Mouse (Mus musculus) lung, postnatal 25 days (tissue): ENCODE results near the gene Frmd5.

Source experiments
- DNase-seq: peaks from one replicate; pipeline ENCODE4 v3.0.0; 2022; ENCODE audit warnings: low spot score

Gene Frmd5

GRCm38 (mm10) chr2:121761281-121761795 is 45.5 kb downstream of the Frmd5 start:
- DNase-seq: no peak

- DNase-seq: no peak
These were observed 46.2 kb downstream of the Frmd5 start for GRCm38 (mm10) chr2:121760646-121761045.

GRCm38 (mm10) chr2:121758258-121758657 is 48.6 kb downstream of the Frmd5 start:
- DNase-seq: no peak

- no peak for DNase-seq
These were observed 50.6 kb downstream of the Frmd5 start for GRCm38 (mm10) chr2:121756336-121756735.

- DNase-seq: no peak
These were observed 51.8 kb downstream of the Frmd5 start for GRCm38 (mm10) chr2:121755056-121755455.

- DNase-seq: no peak
These were observed 56.8 kb downstream of the Frmd5 start for GRCm38 (mm10) chr2:121750121-121750520.

GRCm38 (mm10) chr2:121741151-121741550 is 65.7 kb downstream of the Frmd5 start:
- DNase-seq: no peak

- DNase-seq: no peak
These were observed 67.5 kb downstream of the Frmd5 start for GRCm38 (mm10) chr2:121739410-121739809.

- no peak for DNase-seq
These were observed 73.5 kb downstream of the Frmd5 start for GRCm38 (mm10) chr2:121733426-121733825.

- no peak for DNase-seq
These were observed 76.4 kb downstream of the Frmd5 start for GRCm38 (mm10) chr2:121730486-121730885.

- no peak for DNase-seq
These were observed 77.8 kb downstream of the Frmd5 start for GRCm38 (mm10) chr2:121728907-121729575.

- no peak for DNase-seq
These were observed 82.0 kb downstream of the Frmd5 start for GRCm38 (mm10) chr2:121724866-121725265.

- no peak for DNase-seq
These were observed 83.1 kb downstream of the Frmd5 start for GRCm38 (mm10) chr2:121723796-121724195.

- DNase-seq: no peak
These were observed 87.9 kb downstream of the Frmd5 start for GRCm38 (mm10) chr2:121719000-121719399.

- DNase-seq: no peak
These were observed 89.8 kb downstream of the Frmd5 start for GRCm38 (mm10) chr2:121717133-121717532.

- DNase-seq: no peak
These were observed 93.3 kb downstream of the Frmd5 start for GRCm38 (mm10) chr2:121713567-121713966.

- no peak for DNase-seq
These were observed 95.0 kb downstream of the Frmd5 start for GRCm38 (mm10) chr2:121711748-121712384.

GRCm38 (mm10) chr2:121709096-121709495 is 97.8 kb downstream of the Frmd5 start:
- DNase-seq: no peak

- DNase-seq: no peak
These were observed 99.4 kb downstream of the Frmd5 start for GRCm38 (mm10) chr2:121707461-121707860.

- DNase-seq: no peak
These were observed 101.1 kb downstream of the Frmd5 start for GRCm38 (mm10) chr2:121705756-121706155.

- no peak for DNase-seq
These were observed 107.6 kb downstream of the Frmd5 start for GRCm38 (mm10) chr2:121699331-121699730.

GRCm38 (mm10) chr2:121695436-121695835 is 111.5 kb downstream of the Frmd5 start:
- DNase-seq: peak; percentile 3

- peak; percentile 16 for DNase-seq
These were observed 118.8 kb downstream of the Frmd5 start for GRCm38 (mm10) chr2:121688107-121688506.

GRCm38 (mm10) chr2:121683606-121684005 is 123.3 kb downstream of the Frmd5 start:
- DNase-seq: no peak
